Mouse (Mus musculus) kidney, postnatal 10 days (tissue): Measurements from ENCODE around the gene Chchd4.
A peak's percentile ranks its signal among the peaks of the same experiment; 100 is the strongest.
"Not testable (repeated sequence)": the region's sequence is repeated elsewhere in the genome, so short reads cannot be mapped to it uniquely, and the experiment has no call there.

Experiments
- DNase-seq: peaks from one replicate; pipeline ENCODE4 v3.0.0; 2021; ENCODE audit warnings: mixed read lengths

Gene Chchd4

DNA sequence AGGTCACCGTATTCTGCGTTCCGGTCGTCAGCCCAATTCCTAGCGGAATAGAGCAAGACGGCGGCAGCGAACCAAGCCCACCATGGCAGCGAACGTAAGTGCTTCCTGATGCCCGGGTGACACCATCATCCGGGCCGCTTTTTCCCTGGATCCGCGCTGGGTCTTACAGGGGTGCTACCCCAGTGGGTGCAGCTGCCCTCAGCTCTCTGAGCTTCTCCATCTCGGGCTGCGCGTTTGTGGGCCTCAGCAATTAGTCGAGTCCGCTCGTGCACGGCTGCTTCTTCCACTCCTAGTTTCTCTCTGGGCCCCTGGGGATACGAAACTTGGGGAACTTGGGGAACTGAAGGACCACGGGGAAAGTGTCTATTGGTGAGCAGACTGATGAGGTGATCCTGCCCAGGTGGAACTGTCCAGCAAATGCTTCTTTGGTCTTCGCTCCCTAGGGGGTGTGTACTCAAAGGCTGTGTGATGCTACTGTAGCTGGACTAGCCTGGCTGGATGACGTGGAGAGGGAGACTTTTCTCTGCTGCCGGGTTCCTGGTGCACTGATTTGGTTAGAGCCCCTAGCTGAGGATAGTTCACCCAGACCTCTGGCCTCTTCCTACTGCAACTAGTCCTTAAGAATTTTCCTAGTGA lies 577 bp upstream of the Chchd4 start:
- DNase-seq, result no peak

DNA sequence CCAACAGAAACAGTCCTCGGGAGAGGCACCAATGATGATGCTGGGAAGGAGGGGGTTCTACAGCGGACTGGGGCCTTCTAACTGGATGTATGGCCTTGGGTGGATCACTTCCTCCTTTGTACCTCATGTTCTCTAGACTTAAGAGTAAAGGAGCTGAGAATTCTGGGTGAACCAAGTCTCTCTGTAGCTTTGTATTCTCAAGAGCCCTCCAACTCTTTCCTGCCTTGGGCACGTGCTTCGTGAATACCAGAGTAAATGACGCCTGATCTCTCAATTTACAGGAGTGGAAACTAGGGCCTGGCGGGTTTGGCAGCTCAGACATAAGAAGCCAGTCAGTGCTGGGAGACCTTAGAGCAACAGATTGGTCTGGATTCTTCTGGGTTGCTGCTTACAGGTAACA lies 1.0 kb downstream of the Chchd4 start:
- no peak for DNase-seq

DNA sequence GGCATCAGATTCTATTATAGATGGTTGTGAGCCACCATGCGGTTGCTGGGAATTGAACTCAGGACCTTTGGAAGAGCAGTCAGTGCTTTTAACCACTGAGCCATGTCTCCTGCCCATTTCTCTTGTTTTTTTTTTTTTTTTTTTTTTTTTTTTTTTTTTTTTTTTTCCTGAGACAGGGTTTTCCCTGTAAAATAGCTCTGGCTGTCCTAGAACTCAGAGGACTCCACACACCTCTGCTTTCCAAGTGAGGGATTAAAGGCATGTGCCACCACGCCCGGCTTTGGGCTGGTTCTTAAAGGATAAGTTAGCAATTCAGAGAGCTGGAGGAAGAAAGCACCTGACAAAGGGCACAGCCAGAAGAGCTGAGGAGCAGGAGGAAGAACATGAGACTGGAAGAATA lies 1.9 kb downstream of the Chchd4 start:
- not testable (repeated sequence) for DNase-seq

DNA sequence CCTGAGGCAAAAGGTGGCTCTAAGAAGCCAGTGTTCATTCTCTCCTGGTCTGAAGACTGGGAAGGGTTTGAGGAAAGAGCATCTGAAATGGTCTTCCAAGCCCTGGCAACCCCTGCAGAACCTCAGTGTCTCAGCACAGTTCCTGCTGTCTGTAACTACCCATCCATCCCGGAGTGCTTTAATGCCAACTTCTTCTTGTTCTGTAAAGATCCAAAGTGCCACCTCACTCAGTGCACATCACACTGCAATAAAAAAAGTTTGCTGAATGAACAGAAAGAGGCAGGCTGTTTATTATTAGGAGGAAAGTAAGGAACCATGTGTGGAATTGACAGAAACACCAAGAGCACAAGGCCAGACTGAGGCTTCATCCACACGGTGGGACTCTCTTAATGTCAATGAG lies 2.6 kb downstream of the Chchd4 start:
- DNase-seq, result no peak

DNA sequence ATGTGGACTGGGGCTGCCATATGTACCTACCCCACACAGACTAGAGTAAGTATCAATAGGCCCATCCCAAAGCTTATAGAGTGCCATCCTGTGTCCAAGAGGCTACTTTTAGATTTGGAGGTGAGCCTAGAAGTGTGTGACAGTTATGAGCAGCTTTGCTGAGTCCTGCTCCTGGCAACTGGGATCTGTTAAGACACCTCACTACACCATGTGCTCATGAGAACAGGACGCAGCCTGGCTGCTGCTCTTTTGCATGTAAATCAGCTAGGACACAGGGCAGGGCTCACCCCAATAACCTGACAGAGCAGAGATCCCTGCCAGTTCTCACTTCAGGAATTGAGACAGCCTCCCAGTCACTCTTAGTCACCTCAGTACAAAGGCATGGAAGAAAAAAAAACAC lies 6.2 kb downstream of the Chchd4 start:
- no peak for DNase-seq

DNA sequence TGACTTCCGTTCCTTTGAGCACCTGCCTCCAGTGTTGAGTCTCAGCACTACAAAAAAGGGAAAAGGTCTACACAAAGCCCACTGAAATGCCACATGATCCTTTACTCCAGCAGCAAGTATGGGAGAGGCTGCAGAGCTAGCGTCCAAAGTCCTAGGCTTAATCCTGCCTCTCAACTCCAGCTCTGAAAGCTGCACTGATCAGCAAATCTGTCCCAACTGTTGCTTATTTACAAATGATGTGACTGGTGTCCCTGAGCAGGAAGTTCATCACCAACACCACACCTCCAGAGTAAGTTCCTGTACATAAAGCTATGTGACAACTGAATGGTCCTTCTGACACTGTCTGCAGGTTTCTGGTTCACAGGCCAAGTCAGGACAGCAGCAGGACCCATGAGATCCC lies 7.6 kb downstream of the Chchd4 start:
- peak; percentile 22 for DNase-seq

DNA sequence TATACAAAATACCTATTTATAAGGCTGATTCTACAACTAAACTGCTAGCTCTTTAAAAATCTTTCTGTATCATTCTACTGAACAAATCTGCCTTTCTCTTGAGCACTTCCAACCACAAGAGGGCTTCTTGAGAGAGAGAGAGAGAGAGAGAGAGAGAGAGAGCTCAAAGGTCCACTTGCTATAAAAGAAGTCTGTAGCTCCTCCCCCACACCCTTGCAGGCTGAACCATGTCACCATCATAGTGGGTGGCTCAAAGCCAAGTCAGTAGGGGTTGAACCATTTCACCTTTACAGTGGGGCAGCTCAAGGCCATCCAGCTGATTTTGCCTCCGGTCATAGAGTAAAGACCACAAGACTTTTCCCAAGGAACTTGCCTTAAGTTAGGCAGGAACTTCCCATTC lies 13.9 kb downstream of the Chchd4 start:
- DNase-seq, result peak; percentile 73

DNA sequence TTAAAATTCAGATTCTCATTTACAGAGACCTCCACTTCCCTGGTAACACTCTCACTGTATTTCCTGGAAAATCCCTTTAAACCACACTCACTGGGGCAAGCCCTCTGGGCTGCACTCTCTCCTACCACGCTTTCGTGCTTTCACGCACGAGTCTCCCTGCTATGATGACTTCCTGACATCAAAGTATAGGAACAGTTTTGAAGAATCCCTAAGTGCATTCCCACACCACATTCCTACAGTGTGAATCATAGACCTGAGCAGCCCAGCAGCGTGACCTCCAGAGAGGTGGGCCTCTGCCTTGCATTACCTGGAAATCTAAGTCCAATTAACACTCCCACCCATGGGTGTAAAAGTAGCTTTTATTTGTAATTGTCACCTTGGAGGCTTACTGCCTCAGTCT lies 18.8 kb downstream of the Chchd4 start:
- no peak for DNase-seq

DNA sequence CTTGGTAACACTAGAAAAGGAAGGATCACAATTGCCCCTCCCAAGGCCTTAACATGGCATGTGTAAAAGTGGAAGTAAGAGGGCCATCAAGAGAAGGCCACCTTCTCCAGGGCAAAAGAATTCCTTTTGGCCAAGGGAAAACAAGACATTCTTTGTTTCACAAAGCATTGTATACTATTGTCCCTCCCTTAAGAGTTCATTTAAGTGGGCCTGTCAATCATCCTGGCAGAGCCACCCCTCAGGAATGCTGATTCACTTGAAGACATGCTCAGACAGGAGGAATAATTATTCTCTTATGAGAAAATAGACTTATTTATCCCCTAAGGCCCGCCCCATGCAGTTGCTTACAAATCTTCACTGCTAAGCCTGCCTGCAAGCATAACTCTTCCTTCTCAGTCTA lies 21.3 kb downstream of the Chchd4 start:
- no peak for DNase-seq

DNA sequence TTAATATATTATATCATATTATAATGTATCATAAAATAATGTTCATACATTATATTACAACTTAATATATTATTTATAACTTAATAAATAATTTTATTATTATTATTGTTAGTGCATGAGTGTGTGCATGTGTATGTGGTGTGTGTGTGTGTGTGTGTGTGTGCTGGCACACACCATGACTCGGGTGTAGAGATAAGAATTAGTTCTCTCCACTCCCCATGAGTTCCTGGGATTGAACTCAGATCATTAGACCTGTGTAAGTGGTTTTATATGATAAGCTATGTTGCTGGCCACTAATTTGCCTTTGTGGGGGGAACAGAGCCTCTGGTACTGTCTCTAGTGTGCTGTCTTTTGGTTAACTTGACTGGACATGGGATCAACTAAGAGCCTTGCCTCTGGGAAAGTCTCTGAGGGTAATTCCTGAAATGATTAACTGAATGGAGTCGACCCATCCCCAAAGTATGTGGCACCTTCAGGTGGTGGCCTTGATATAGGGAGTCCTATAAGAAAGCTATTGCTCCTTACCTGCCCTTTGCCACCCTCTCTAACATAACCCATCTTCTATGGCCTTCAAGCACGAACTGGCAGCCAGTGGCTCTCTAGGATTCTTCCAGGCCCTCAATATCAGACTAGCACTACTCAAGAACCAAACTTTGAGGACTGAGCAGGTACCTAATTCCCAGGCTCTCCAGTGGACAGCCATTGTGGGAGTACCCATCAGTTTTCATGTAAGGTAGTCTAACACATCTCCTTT lies 23.7 kb downstream of the Chchd4 start:
- no peak for DNase-seq

DNA sequence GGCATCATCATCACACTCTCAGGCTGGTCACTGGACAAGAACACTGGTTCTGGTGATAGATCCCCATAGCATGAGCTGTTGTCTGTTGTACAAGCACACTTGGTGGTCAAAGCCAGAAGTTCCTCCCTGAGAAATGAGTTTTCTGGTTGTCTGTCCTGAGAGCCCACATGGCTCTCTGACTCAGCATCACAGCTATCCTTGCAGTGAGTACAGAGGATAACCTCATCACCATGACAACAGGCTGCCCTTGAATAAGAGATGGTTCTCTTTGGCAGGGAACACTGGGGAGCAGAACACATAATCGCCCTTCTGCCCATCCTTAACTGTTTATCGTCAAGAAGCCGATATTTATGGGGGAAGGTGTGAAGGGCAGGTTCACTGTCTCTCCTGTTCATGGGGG lies 28.0 kb downstream of the Chchd4 start:
- no peak for DNase-seq

DNA sequence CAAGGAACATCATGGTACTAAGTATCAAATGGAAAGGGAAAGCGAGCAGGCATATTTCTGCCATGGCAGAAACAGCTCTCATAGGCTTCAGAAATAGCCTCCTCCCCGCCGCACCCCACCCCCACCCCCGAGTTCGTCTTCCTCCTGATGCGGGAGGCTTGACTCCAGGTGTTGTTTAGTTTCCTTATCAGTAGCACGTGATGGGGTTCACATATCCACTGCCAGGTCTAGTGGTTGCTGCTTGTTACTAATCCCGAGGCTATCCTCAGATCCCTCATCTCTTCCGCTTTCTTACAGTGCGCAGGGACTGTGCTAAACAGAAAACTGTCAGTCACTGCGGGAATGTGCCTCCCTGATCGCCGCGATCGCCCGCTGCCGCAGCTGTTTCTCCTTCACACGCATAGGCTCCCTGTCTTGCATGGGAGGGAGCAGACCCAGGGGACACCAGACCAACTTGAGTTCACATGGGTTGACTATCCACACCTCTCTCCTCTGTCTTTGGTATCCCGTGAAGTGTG lies 32.1 kb downstream of the Chchd4 start:
- DNase-seq, result no peak

DNA sequence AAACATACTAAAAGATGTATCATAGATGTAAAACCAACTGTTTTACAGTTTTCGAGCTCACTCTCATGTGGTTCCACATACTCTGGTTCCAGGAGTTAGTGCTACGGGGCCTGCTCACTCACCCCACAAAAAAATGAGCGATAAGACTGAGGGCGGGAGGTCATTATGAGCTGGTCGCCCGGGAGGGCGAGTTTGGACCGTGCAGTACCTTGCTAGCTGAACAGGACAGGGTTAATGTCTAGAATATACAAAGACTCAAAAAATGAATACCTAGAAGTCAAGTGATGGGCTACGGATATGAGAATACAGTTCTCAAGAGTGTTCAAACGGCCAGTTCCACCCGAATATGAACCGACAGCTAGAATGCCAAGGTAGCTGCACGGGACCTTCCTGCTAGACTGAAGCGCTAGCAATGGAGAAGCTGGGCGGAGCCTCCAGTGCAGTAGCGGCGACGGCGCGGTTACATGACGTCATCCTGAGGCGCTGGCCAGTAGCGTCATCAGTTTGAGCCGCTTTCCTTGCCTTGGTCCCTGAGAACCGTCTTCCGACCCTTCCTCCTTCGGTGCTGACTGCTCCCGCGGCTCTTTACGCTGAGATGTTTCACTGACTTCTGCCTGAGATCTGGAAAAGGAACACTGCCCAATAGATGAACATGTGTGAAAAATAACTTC lies 32.7 kb downstream of the Chchd4 start:
- peak; percentile 98 for DNase-seq

DNA sequence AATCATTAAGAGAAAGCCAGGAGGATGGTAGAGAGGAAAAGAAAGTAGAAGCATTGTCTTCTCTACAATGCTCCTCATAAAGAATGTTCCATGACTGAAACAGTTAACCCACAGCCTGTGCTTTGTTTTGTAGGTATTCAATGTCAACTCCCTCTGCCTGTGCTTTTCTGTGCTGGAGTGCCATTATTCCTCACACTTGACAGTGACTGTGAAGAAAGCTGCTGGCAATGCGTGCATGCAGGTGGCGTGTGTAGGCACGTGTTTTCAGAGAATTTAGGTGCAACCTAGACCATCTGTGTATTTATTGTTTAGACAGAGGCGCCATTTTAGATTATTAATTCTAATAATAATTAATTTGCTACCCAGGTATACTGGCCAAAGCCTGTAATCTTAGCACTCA lies 49.2 kb downstream of the Chchd4 start:
- DNase-seq, result no peak

DNA sequence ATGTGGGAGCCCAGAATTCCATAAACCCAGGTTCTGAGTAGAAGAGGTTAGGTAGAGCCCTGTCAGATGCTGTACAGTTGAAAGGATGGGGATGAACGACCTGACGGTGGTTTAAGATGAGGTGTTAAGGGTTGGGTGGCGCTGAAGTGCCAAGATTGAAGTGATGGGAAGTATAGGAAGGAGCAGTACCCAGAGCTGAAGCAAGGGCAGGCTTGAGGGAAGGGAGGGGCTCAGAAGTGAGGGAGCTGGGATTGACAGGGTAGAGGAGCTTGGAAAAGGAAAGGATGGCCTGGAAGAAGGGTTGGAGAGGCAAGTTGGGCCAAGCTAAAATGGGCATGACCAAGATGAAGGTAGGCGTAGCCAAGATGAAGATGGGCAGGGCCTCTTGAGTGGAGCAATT lies 51.7 kb downstream of the Chchd4 start:
- no peak for DNase-seq

DNA sequence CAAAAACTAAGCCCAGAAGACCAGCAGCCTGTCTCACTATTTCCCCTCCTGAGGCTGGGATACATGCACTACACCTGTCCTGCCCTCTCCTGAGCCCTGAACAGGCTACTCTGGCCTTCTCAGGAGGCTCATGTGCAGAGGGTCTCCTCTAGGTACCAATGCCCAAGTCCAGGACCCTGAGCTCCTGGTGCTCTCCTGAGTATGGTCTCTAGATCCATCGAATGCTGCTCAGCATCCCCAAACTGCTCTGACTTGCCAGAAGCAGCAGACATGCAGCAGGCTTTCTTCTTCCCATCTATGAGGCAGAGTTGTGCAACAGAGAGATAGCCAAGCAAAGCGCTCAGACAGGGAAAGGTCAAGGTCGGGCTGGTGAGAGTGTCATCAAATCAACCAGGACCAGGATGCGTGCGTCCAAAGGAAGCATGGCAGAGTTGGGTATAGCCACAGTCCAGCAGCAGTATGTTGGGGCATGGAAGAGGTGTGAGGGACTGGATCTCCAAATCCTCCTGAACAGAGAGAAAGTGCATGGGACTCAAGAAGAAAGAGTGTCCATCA lies 56.0 kb downstream of the Chchd4 start:
- no peak for DNase-seq

DNA sequence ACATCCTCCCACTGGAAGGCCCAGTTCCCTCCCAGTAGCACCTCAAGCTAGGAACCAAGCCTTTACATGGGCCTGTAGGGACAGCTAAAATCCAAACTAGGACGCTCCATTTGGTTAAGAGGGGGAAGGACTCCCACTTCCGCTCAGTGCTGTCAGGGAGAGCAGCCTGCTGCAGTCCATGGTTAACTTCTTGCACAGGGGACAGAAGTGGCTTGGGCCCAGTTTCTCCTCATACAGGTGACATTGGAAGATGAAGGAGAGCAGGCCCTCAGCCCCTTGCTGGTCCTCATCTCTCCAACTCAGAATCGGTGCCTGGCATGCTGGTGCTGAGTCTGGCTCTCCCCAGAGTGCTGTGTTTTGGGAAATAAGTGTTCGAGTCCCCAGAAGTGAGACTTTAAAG lies 57.2 kb downstream of the Chchd4 start:
- DNase-seq, result no peak

DNA sequence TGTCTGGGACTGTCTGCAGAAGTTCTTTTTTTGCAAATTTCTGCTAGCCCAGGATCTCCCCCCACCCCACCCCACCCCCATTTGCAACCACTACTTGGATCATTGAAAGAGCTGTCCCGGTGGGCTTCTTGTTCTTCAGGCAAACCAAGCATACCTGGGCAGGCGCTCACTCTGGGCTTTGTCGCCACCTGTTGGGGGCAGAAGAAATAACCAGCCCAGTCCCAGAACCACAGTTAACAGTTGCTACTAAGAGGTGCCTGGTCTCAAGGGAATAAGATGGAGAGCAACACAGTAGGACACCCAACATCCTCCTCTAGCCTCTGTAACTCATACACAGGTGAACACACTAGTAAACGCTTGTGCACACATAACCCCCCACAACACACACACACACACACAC lies 58.5 kb downstream of the Chchd4 start:
- DNase-seq, result peak; percentile 50
